Mouse (Mus musculus) heart, postnatal 0 days (tissue): ENCODE results near the gene Fpgs.

Source experiments
- CTCF ChIP-seq: IDR thresholded peaks from 2 replicates; pipeline ENCODE4 v1.5.1; 2016; ENCODE audit warnings: antibody characterized with exemption, control low read depth, low read depth
- EP300 ChIP-seq: IDR thresholded peaks from 2 replicates; pipeline ENCODE4 v1.6.1; 2016; ENCODE audit warnings: antibody characterized with exemption, low read depth

DNA sequence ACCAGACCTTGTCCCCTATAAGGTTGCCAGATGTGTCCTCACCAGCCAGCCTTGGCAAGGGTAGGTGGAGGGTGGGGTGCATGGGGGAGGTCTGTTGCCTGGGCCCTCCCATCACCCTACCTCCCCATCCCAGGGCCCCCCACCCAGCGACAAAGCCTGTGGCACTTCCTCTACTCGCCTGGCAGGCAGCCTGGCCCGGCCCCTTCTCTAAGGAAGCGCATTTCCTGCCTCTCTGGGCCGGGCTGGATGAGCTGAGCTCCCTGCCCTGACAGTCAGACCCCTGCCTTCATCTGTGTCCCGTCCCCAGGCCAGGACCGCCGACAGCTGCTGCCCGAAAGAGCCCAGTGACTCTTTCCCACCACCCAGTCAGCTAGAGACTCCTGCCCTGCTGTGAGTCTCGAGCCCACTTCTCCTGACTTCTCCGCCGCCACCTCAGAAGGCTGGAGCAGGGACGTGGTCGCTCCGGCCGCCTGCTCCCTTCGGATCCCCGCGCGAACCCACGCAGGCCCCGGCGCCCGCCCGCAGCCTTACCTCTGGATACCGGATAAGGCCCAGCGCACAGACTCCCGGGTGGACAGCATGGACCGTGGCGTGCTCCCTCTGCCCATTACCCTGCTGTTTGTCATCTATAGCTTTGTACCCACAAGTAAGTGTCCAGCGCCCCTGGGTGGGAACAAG is 57.4 kb downstream of the Fpgs start, which contains the start of gene Eng:
- TF ChIP-seq CTCF, result no peak
- no peak for TF ChIP-seq EP300
